Mouse (Mus musculus) intestine, embryonic 16.5 days (tissue): ENCODE data around the gene Snx30. TPM values are rescaled to one million over a fixed set of nuclear protein-coding genes. Genes with fewer than 3 reads are reported as not detected.

Source experiments
- ATAC-seq: fragments of 200-750 bp; cut with Nextera tagmentation; 2 replicates; pipeline ENCODE4 v1.8.0; 2017; ENCODE audit warnings: moderate TSS enrichment, moderate library complexity
- H3K27ac ChIP-seq: fragments of 300-500 bp; sonication (generic); 2 replicates; pipeline ENCODE4 v1.5.1; 2014; ENCODE audit warnings: mild to moderate bottlenecking, low read length
- H3K27me3 ChIP-seq: fragments of 300-500 bp; sonication (generic); replicated peaks from 2 replicates; pipeline ENCODE4 v1.6.1; 2014; ENCODE audit warnings: low read length, control low read depth, mixed read lengths; ENCODE audit not compliant: control insufficient read depth, insufficient read depth
- H3K36me3 ChIP-seq: fragments of 300-500 bp; sonication (generic); 2 replicates; pipeline ENCODE4 v1.6.1; 2014; ENCODE audit warnings: low read length, control low read depth; ENCODE audit not compliant: control insufficient read depth, insufficient read depth
- H3K4me1 ChIP-seq: fragments of 300-500 bp; sonication (generic); 2 replicates; pipeline ENCODE4 v1.6.1; 2014; ENCODE audit warnings: low read length, control low read depth, mixed read lengths; ENCODE audit not compliant: control insufficient read depth, insufficient read depth
- H3K4me2 ChIP-seq: fragments of 300-500 bp; sonication (generic); 2 replicates; pipeline ENCODE4 v1.6.1; 2014; ENCODE audit warnings: low read depth, low read length, control low read depth
- H3K4me3 ChIP-seq: fragments of 300-500 bp; sonication (generic); 2 replicates; pipeline ENCODE4 v1.5.1; 2014; ENCODE audit warnings: mild to moderate bottlenecking, low read length
- H3K9ac ChIP-seq: fragments of 300-500 bp; sonication (generic); 2 replicates; pipeline ENCODE4 v1.6.1; 2014; ENCODE audit warnings: low read depth, low read length
- H3K9me3 ChIP-seq: fragments of 300-500 bp; sonication (generic); 2 replicates; pipeline ENCODE4 v1.6.1; 2016; ENCODE audit warnings: low read length, control low read depth; ENCODE audit not compliant: control insufficient read depth
- WGBS: fragments of 180-500 bp; shearing (Covaris S2); extraction: QIAGEN DNeasy Blood & Tissue Kit; methylation state at CpG from one replicate; pipeline ENCODE4 v1.1.7; 2014; 5-methylcytosine and 5-hydroxymethylcytosine counted together
- polyA plus RNA-seq: library from polyadenylated mRNA; unstranded; fragments of >200 nt; fragmentation: Nextera tagmentation; extraction: Ambion mirVana; gene quantifications from 2 replicates; pipeline ENCODE4 v1.2.1, GENCODE M21; 2015

The Snx30 gene
- polyA plus RNA-seq, 1 experiment from 2014 or later, result 5.2 TPM

DNA sequence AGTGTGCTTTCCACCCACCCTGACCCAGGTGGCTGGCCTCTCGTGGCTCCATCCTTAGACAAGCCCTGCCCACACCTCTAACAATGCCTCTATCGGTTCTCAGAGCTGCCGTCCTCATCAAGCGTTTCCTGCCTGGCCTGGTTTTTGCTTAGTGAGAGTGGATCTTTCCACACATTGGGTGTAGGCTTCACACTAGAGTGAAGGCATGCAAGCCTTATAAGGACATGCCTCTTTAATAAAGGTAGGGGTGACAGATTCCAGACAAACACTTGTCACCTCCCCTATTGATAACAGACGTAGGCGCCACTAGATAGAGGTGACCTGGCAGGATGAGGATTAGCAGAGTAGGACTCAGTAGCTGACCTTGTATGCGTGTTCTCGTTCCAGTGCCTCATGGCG lies 92.9 kb downstream of the Snx30 start:
- Histone ChIP-seq H3K4me3 (no peak overlapping the region), H3K36me3 (no peaks in the 10 kb centered on the region), H3K9ac (no peak overlapping the region), H3K27me3 (no peaks in the 10 kb centered on the region), H3K4me1 (no peaks in the 10 kb centered on the region), H3K9me3 (no peaks in the 10 kb centered on the region), H3K27ac (no peak overlapping the region), H3K4me2 (no peak overlapping the region)
- no peak for ATAC-seq
- WGBS, result 72% methylated on average over 9 of the region's 9 CpGs

DNA sequence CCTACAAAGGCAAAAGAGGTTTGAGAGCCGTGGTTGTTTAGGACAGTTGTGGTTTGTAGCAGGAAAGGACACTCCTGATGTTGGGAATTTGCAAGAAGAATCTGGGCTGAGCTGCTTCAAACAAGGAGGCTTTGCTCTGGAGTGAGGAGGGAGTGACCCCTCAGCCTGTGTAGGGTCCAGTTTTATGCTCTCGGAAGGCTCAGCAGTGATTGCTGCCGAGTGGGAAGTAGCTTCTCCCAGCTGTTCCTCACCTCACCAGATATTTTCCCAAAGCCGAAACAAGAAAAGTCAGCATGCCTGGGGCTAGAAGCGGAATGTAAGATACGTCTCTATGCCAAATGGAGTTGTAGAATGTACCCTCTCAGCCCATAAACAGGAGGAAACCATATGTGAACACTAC lies 96.2 kb downstream of the Snx30 start:
- ATAC-seq, result no peak
- WGBS, result 85% methylated on average over 6 of the region's 6 CpGs
- Histone ChIP-seq H3K27me3 (no peaks in the 10 kb centered on the region), H3K4me3 (no peak overlapping the region), H3K27ac (no peak overlapping the region), H3K4me1 (no peaks in the 10 kb centered on the region), H3K9ac (no peak overlapping the region), H3K9me3 (no peaks in the 10 kb centered on the region), H3K36me3 (no peaks in the 10 kb centered on the region), H3K4me2 (no peak overlapping the region)

DNA sequence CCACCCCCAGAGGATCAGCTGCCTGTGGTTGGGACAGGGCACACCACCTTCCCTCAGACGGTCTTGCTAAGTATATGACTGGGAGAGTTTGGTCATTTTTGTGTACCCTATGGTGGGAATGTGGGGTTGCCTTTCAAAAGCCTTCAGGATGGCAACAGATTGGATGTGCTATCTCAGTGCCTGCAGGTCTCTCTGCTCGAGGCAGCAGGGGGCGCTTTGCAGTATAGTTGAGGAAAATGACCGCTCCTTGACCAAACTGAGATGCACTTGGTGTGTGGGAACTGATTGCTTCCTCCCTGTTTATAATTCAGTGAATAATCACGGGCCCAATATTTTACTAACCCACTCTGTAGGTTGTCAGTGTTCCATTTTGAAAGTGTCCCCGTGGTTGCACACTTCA lies 96.9 kb downstream of the Snx30 start:
- Histone ChIP-seq H3K27me3 (no peaks in the 10 kb centered on the region), H3K36me3 (no peaks in the 10 kb centered on the region), H3K4me3 (no peak overlapping the region), H3K4me1 (no peaks in the 10 kb centered on the region), H3K4me2 (no peak overlapping the region), H3K9me3 (no peaks in the 10 kb centered on the region), H3K9ac (no peak overlapping the region), H3K27ac (no peak overlapping the region)
- 68% methylated on average over 6 of the region's 6 CpGs for WGBS
- ATAC-seq, result no peak

DNA sequence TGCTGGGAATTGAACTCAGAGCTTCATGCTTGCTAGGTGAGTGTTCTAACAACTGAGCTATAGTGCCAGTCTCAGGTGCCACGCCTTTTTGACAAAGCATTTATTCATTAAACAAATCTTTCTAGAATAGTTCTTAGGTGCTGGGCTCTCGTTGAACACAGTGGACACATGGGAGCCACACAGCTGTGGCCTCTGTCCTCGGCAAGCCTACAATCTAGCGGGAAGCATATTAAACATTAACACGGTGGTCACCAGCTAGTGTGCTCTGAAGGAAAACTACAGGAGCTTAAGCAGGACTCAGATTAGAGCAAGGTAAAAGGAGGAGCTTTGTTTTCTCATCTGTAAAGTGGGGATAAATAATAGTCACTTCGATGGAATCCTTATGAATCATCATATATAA lies 101.5 kb downstream of the Snx30 start:
- no peak overlapping the region for H3K4me2 ChIP-seq
- H3K4me1 ChIP-seq, result no peaks in the 10 kb centered on the region
- 69% methylated on average over 6 of the region's 6 CpGs for WGBS
- H3K27me3 ChIP-seq, result no peaks in the 10 kb centered on the region
- no peaks in the 10 kb centered on the region for H3K9me3 ChIP-seq
- ATAC-seq, result peak; percentile 55; the same call in 1 of the 2 replicates
- H3K9ac ChIP-seq, result no peak overlapping the region
- no peak overlapping the region for H3K27ac ChIP-seq
- no peak overlapping the region for H3K4me3 ChIP-seq
- H3K36me3 ChIP-seq, result no peaks in the 10 kb centered on the region

DNA sequence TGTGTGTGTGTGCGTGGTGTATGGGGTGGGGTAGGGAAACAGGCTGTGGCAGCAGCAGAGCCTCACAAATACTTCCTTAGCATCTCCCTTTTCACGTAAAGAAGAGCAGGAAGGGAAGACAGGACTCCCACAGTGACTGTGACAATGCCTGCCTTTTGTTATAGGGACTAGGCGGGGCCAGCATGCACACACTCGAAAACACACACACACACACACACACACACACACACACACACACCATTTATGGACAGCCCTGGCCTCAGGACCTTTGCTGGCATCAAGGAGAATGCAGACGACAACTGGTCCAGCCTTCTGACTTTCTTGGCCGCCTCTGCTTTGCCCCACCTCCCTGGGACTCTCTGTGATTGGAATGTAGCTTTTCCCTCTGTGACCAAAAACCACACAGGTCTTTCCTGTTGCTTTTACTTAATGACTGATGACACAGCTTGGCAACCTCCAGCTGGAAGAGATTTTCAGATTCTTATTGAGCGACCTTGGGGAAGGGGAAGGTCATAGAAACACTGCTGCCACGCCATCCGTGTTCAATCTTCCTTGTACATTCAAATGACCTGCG lies 102.1 kb downstream of the Snx30 start:
- WGBS, result 50% methylated on average over 10 of the region's 10 CpGs
- no peak for ATAC-seq

DNA sequence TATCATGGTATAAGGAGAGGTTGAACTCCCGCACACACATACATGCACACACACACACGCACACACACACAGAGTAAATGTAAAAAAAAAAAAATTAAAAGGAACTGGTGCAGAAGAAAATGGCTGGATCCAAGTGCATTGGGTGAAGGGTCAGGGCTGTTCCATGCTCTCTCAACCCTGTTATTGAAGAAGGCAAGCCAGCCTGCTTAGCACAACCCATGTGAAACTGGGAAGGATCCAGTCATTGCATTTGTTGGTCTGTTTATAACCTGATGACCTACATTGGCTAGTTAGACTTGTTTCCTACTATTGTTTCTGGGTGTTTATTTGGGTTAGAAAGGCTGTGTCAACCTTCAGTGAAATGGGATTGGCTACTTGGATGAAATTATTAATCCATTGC lies 103.1 kb downstream of the Snx30 start:
- no peaks in the 10 kb centered on the region for H3K9me3 ChIP-seq
- no peak for ATAC-seq
- no peaks in the 10 kb centered on the region for H3K4me1 ChIP-seq
- H3K4me2 ChIP-seq, result no peak overlapping the region
- no peak overlapping the region for H3K9ac ChIP-seq
- no peak overlapping the region for H3K27ac ChIP-seq
- H3K27me3 ChIP-seq, result no peaks in the 10 kb centered on the region
- no peak overlapping the region for H3K4me3 ChIP-seq
- WGBS, result 91% methylated on average over 2 of the region's 2 CpGs
- H3K36me3 ChIP-seq, result no peaks in the 10 kb centered on the region

More for the DNA sequence above, 102.1 kb downstream of the Snx30 start:
- Histone ChIP-seq H3K9ac (no peak overlapping the region), H3K4me3 (no peak overlapping the region), H3K4me2 (no peak overlapping the region), H3K36me3 (no peaks in the 10 kb centered on the region), H3K27ac (no peak overlapping the region), H3K27me3 (no peaks in the 10 kb centered on the region), H3K4me1 (no peaks in the 10 kb centered on the region), H3K9me3 (no peaks in the 10 kb centered on the region)

DNA sequence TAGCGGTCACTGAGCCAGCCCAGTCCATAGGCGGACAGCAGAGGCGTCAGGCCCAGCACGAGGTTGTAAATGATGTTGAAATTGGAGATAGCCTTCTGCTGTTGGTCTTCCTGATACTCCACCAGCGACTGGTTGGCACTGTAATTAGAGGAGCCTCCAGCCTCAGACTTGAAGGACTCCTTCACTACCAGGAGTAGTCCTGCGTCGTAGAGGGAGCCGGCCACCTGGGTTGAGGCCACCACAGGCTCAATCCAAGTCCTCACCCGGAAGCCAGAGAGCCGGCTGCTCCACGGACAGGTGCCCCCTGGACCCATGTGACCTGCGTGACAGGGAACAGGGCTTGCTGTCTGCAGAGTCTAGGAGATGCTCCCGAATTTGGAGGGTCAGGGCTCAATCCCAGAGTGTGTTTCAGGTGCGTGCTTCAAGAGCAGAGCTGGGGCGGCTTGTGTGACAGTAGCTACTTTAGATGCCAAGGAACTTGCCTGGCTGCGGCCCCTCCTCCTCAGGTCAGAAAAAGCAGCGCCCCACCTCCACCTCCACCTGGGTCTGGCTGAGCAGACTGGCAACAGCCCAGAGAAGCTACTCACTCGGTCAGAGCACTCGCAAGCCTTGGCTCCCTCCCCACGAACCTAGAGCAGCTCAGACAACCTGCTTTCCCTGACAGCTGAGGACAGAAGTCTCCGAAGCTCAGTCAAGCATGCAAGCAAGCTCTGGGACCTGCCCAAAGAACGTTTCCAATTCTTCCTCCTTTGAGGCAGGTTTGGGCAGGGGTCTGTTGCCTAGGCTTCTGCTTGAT lies 109.2 kb downstream of the Snx30 start, which contains the start of gene Slc46a2:
TSS of gene Slc46a2 (minus strand) at position 449 of the 796 bp plus-strand sequence.
- 0 out of 2 replicates have a peak within 1 kb of the TSS, but pooled peaks have one; percentile 17 for H3K4me2 ChIP-seq
- WGBS, result 15% methylated on average over 22 of the region's 22 CpGs

DNA sequence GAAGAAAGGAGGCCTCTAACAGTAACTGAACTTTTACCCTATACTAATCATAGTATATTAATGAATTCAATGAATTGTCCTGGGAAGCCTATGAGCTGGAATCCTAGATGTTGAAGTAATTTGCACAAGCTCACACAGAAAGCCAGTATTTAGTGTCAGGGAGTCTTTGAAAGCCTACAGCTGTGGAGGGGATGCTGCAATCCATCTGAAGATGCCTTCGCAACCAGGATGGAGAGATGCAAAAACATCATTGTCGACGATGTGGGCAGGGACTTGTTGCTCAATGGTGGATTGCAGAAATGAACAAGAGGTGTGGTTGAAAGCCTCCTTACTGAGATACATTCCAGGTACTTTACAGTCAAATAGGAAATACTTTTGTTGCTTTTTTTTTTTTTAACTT lies 112.3 kb downstream of the Snx30 start:
- H3K4me3 ChIP-seq, result no peak overlapping the region
- H3K4me1 ChIP-seq, result no peaks in the 10 kb centered on the region
- no peak overlapping the region for H3K27ac ChIP-seq
- no peak overlapping the region for H3K4me2 ChIP-seq
- 88% methylated on average over 3 of the region's 3 CpGs for WGBS
- no peak overlapping the region for H3K9ac ChIP-seq
- ATAC-seq, result no peak
- no peaks in the 10 kb centered on the region; the same call in 1 of the 2 replicates for H3K27me3 ChIP-seq
- H3K9me3 ChIP-seq, result no peaks in the 10 kb centered on the region
- no peaks in the 10 kb centered on the region for H3K36me3 ChIP-seq

More for the DNA sequence above, 109.2 kb downstream of the Snx30 start, which contains the start of gene Slc46a2:
- Histone ChIP-seq H3K9me3 (no peaks in the 10 kb centered on the region), H3K36me3 (no peaks in the 10 kb centered on the region), H3K4me3 (no peak within 1 kb of the TSS), H3K27me3 (no peaks in the 10 kb centered on the region; the same call in 1 of the 2 replicates), H3K9ac (no peak within 1 kb of the TSS), H3K4me1 (no peaks in the 10 kb centered on the region), H3K27ac (no peak within 1 kb of the TSS)
- ATAC-seq, result no peak

DNA sequence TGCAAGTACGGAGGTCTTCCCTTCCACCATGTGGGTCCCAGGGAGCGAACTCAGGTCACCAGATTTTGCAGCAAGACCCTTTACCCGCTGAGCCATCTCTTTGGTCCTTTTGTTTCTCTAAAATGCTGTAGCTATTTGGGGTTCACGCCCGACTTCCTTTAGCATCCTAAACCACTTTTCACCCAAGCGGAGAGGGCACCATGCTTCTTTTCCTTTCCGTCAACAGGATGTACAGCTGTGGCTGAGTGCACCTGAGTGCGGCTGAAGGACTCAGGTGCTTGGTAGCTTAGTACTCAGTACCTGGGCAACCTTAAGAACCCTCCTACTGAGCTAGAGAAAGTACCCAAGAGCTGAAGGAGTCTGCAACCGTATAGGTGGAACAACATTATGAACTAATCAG lies 119.4 kb downstream of the Snx30 start:
- H3K36me3 ChIP-seq, result no peaks in the 10 kb centered on the region
- H3K4me1 ChIP-seq, result no peaks in the 10 kb centered on the region
- H3K9me3 ChIP-seq, result no peaks in the 10 kb centered on the region
- no peak overlapping the region for H3K4me3 ChIP-seq
- ATAC-seq, result no peak
- no peak overlapping the region for H3K4me2 ChIP-seq
- WGBS, result 88% methylated on average over 9 of the region's 9 CpGs
- no peak overlapping the region for H3K9ac ChIP-seq
- no peak overlapping the region for H3K27ac ChIP-seq
- no peaks in the 10 kb centered on the region; the same call in 1 of the 2 replicates for H3K27me3 ChIP-seq
